Mouse (Mus musculus): Measurements from ENCODE around the gene Mybpc2. TPM values are rescaled to one million over a fixed set of nuclear protein-coding genes. Genes with fewer than 3 reads are reported as not detected.

Gene Mybpc2
- total and polyA plus RNA-seq, 3 experiments: 0.05 TPM; not detected in 2

DNA sequence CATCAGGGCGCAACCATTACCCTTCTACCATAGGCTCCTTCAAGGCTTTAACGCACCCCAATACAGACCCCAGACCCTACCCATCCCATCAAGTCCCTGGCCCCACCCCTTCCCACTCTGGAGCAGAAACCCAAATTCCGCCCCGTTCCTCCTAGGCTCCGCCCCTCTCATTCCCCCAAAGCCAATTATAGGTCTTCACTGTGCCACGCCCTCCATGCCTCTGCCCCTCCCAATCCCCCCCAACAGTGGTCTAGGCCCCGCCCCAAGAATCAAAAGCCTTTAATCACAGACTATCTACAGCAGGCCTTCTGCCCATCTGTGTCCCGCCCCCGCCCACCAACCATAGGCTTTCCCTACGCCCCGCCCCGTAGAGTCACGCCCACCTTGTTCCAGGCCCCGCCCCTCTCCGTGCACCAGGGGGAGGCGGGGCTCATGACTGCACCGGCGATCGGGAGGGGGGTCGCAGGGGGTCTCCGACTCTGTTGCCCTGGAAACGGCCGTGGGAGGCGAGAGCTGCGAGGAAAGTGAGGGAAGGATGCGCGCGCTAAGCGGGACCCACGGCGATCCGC is 28.8 kb upstream of the Mybpc2 start:
- Histone ChIP-seq H3K36me3 (replicated peaks) (peaks cover 37% of the 10 kb centered on the region), H3K27me3 (ENCODE audit: insufficient read depth, low read length) (no peaks in the 10 kb centered on the region), H3K4me3 (ENCODE audit: low read depth, low read length) (peak overlapping the region; percentile 100), H3K9me3 (replicated peaks) (no peaks in the 10 kb centered on the region), H3K4me1 (ENCODE audit: insufficient read depth, low read depth, low read length) (peaks cover 39% of the 10 kb centered on the region)
- peak; percentile 52 for ATAC-seq (ENCODE audit: extremely low read depth, insufficient number of reproducible peaks, low FRiP score, poor library complexity, severe bottlenecking)
- TF ChIP-seq POLR2AphosphoS5 (IDR thresholded peaks at IDR 0.05; ENCODE audit: insufficient replicate concordance, low read depth, low read length) (no peak), GATA2 (IDR thresholded peaks at IDR 0.05; ENCODE audit: borderline replicate concordance, low read depth, low read length) (no peak), CTCF (IDR thresholded peaks at IDR 0.05; ENCODE audit: low read depth, low read length) (no peak), TAL1 (conservative IDR thresholded peaks at IDR 0.05; ENCODE audit: low read depth, low read length) (no peak), GATA1 (IDR thresholded peaks at IDR 0.05; ENCODE audit: borderline replicate concordance, low read length) (no peak)
- DNase-seq (ENCODE audit: low spot score): peak; percentile 85

DNA sequence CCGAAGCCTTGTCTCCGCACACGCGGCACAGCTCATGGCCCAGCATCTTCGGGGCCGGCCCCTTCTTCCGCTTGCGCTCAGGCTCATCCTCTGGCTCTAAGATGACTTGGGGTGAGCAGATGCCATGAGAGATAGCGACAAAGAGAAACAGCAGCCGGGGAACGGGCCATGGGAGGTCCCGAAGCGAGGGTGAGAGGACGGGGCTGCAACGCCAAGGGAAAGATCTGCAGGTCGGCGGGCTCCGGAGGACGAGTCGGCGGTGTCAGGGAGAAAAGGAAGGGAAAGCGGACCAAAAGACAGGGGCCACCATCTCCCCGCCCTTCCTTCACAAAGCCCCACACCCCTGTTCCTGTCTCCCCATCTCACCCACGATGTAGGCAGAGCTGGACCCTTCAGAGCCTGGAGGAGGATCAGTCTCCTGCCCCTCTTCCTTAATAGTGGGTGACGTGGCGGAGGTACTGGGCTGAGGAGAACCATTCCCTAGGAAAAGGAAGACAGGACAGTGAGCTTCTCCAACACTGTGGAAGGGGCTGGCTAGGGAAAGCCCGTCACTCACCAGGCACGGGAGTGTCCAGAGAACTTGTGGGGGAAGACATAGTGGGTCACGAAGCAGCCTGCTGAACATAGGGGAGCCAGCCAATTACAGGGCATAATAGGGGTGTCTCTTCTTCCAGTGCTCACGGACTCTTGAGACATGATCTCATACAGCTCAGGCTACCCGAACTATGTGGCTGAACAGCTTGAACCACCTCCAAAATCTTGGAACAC is 27.9 kb upstream of the Mybpc2 start:
- H3K9me3 ChIP-seq (replicated peaks): no peaks in the 10 kb centered on the region
- no peak for ATAC-seq (ENCODE audit: extremely low read depth, insufficient number of reproducible peaks, low FRiP score, poor library complexity, severe bottlenecking)
- peak overlapping the region; percentile 100; the same call in 1 of the 2 replicates for H3K4me3 ChIP-seq (ENCODE audit: low read depth, low read length)
- DNase-seq (ENCODE audit: low spot score): no peak
- TF ChIP-seq CTCF (IDR thresholded peaks at IDR 0.05; ENCODE audit: low read depth, low read length): no peak
- no peak for TF ChIP-seq GATA2 (IDR thresholded peaks at IDR 0.05; ENCODE audit: borderline replicate concordance, low read depth, low read length)
- no peak for TF ChIP-seq POLR2AphosphoS5 (IDR thresholded peaks at IDR 0.05; ENCODE audit: insufficient replicate concordance, low read depth, low read length)
- no peak for TF ChIP-seq GATA1 (IDR thresholded peaks at IDR 0.05; ENCODE audit: borderline replicate concordance, low read length)
- TF ChIP-seq TAL1 (conservative IDR thresholded peaks at IDR 0.05; ENCODE audit: low read depth, low read length): no peak
- H3K4me1 ChIP-seq (ENCODE audit: insufficient read depth, low read depth, low read length): peaks cover 46% of the 10 kb centered on the region
- H3K36me3 ChIP-seq (replicated peaks): peaks cover 41% of the 10 kb centered on the region
- H3K27me3 ChIP-seq (ENCODE audit: insufficient read depth, low read length): no peaks in the 10 kb centered on the region

DNA sequence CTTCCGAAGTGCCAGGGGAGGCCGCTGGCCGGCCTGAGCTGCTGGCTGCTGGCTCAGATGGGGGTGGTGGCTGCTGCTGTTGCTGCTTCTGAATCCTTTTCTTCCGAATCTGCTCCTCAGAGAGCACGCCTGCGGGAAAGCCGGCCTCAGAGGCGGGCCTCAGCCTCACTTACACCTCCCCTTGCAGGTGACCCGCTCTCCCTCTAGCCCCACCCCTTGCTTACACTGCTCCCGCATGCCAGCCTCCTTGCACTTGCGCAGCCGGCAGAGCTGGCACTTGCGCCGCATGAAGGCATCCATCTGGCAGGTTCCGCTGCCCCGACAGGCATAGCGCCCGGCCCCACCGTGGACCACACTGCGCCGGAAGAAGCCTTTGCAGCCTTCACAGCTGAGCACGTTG is 27.3 kb upstream of the Mybpc2 start:
- H3K4me1 ChIP-seq (ENCODE audit: insufficient read depth, low read depth, low read length): peaks cover 49% of the 10 kb centered on the region

DNA sequence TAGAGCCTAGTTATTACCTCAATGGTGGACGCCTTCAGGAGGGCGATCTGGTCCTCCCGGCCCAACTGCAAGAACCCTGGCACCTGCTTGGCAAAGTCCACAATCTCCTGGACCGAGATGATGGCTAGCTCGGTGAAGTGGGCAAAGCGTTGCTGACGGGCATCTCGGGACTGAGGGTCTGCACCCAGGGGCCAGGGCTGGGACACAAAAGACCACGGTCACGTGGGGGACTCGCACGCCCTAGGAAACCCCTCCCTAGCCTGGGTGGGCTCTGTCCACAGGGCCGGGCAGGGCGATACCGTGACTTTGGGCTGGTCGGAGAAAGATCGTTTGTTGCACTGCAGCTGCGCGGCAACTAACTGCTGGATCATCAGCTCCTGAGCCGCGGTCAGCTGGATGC is 26.8 kb upstream of the Mybpc2 start:
- no peak for TF ChIP-seq TAL1 (conservative IDR thresholded peaks at IDR 0.05; ENCODE audit: low read depth, low read length)
- TF ChIP-seq GATA2 (IDR thresholded peaks at IDR 0.05; ENCODE audit: borderline replicate concordance, low read depth, low read length): no peak
- no peak for TF ChIP-seq GATA1 (IDR thresholded peaks at IDR 0.05; ENCODE audit: borderline replicate concordance, low read length)
- no peak for TF ChIP-seq CTCF (IDR thresholded peaks at IDR 0.05; ENCODE audit: low read depth, low read length)
- no peak for TF ChIP-seq POLR2AphosphoS5 (IDR thresholded peaks at IDR 0.05; ENCODE audit: insufficient replicate concordance, low read depth, low read length)
- no peaks in the 10 kb centered on the region for H3K9me3 ChIP-seq (replicated peaks)
- H3K36me3 ChIP-seq (replicated peaks): peaks cover 52% of the 10 kb centered on the region
- H3K27me3 ChIP-seq (ENCODE audit: insufficient read depth, low read length): no peaks in the 10 kb centered on the region
- no peak for ATAC-seq (ENCODE audit: extremely low read depth, insufficient number of reproducible peaks, low FRiP score, poor library complexity, severe bottlenecking)
- peaks cover 53% of the 10 kb centered on the region for H3K4me1 ChIP-seq (ENCODE audit: insufficient read depth, low read depth, low read length)
- H3K4me3 ChIP-seq (ENCODE audit: low read depth, low read length): no peak overlapping the region
- DNase-seq (ENCODE audit: low spot score): no peak

More for the DNA sequence above, 27.3 kb upstream of the Mybpc2 start:
- ATAC-seq (ENCODE audit: extremely low read depth, insufficient number of reproducible peaks, low FRiP score, poor library complexity, severe bottlenecking) (no peak), DNase-seq (ENCODE audit: low spot score) (no peak)
- Histone ChIP-seq H3K36me3 (replicated peaks) (peaks cover 47% of the 10 kb centered on the region), H3K27me3 (ENCODE audit: insufficient read depth, low read length) (no peaks in the 10 kb centered on the region), H3K4me3 (ENCODE audit: low read depth, low read length) (no peak overlapping the region), H3K9me3 (replicated peaks) (no peaks in the 10 kb centered on the region)
- TF ChIP-seq POLR2AphosphoS5 (IDR thresholded peaks at IDR 0.05; ENCODE audit: insufficient replicate concordance, low read depth, low read length): no peak

DNA sequence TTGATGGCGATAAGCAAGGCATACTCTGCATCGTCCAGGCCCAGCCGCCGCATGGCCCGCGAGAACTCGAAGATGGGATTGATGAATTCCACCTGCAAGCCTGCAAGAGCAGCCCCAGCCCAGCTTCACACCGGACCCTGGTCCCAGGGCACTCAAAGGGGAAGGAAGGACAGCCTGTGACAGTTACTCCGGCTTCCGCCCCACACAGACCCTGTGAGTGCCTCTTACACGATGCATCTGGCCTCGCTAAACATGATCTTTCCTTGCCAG is 25.9 kb upstream of the Mybpc2 start:
- H3K4me3 ChIP-seq (ENCODE audit: low read depth, low read length): 0 out of 2 replicates have a peak overlapping the region, but pooled peaks have one; percentile 6
- TF ChIP-seq CTCF (IDR thresholded peaks at IDR 0.05; ENCODE audit: low read depth, low read length) (no peak), POLR2AphosphoS5 (IDR thresholded peaks at IDR 0.05; ENCODE audit: insufficient replicate concordance, low read depth, low read length) (no peak), TAL1 (conservative IDR thresholded peaks at IDR 0.05; ENCODE audit: low read depth, low read length) (no peak), GATA2 (IDR thresholded peaks at IDR 0.05; ENCODE audit: borderline replicate concordance, low read depth, low read length) (no peak), GATA1 (IDR thresholded peaks at IDR 0.05; ENCODE audit: borderline replicate concordance, low read length) (no peak)
- DNase-seq (ENCODE audit: low spot score) (no peak), ATAC-seq (ENCODE audit: extremely low read depth, insufficient number of reproducible peaks, low FRiP score, poor library complexity, severe bottlenecking) (no peak)
- peaks cover 51% of the 10 kb centered on the region for H3K4me1 ChIP-seq (ENCODE audit: insufficient read depth, low read depth, low read length)
- H3K9me3 ChIP-seq (replicated peaks): no peaks in the 10 kb centered on the region
- H3K36me3 ChIP-seq (replicated peaks): peaks cover 59% of the 10 kb centered on the region
- no peaks in the 10 kb centered on the region for H3K27me3 ChIP-seq (ENCODE audit: insufficient read depth, low read length)

DNA sequence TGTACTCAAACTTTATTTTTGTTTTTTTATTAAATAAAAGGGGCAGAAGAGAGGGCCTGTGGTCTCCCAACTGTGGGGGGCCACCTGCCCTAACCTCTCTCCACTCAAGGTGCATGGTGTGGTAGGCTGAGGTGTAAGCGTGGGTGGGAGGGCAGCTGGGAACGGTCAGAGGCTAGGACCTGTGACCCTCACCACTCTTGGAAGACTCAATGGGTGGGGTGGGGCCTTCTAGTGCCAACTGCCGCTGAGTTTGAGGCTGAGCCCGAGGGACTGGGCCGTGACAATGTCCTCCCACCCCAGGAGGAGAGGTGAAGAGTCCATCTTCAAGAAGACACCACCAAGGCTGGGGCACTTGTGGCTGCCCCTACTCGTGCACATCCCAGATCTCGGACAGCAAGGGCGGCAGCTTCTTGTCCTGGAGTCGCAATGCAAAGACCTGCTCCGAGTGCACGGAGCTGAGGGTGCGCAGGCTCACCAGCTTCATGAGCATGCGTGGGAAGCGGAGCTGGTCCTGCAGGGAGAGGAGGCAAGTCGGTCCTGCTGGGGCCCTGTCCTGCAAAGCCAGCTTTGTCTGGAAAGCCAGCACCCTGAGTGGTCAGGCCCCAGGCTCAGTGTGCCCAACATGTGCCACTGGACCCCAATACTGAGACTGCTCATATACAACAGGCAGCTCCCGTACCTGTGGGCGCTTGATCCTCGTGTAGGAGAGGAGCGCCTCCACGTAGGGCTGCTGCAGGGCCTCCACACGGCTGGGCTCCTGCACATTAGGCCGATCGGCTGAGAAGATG is 25.4 kb upstream of the Mybpc2 start:
- ATAC-seq (ENCODE audit: extremely low read depth, insufficient number of reproducible peaks, low FRiP score, poor library complexity, severe bottlenecking) (no peak), DNase-seq (ENCODE audit: low spot score) (no peak)
- TF ChIP-seq POLR2AphosphoS5 (IDR thresholded peaks at IDR 0.05; ENCODE audit: insufficient replicate concordance, low read depth, low read length): no peak
- no peak for TF ChIP-seq GATA2 (IDR thresholded peaks at IDR 0.05; ENCODE audit: borderline replicate concordance, low read depth, low read length)
- TF ChIP-seq GATA1 (IDR thresholded peaks at IDR 0.05; ENCODE audit: borderline replicate concordance, low read length): no peak
- no peak for TF ChIP-seq CTCF (IDR thresholded peaks at IDR 0.05; ENCODE audit: low read depth, low read length)
- TF ChIP-seq TAL1 (conservative IDR thresholded peaks at IDR 0.05; ENCODE audit: low read depth, low read length): no peak
- peaks cover 65% of the 10 kb centered on the region for H3K36me3 ChIP-seq (replicated peaks)
- H3K4me3 ChIP-seq (ENCODE audit: low read depth, low read length): 0 out of 2 replicates have a peak overlapping the region, but pooled peaks have one; percentile 6
- no peaks in the 10 kb centered on the region for H3K9me3 ChIP-seq (replicated peaks)
- peaks cover 50% of the 10 kb centered on the region for H3K4me1 ChIP-seq (ENCODE audit: insufficient read depth, low read depth, low read length)
- H3K27me3 ChIP-seq (ENCODE audit: insufficient read depth, low read length): no peaks in the 10 kb centered on the region

Data from G1E (cell line).